Mouse (Mus musculus): ENCODE data around the gene Retreg1.

The Retreg1 gene

DNA sequence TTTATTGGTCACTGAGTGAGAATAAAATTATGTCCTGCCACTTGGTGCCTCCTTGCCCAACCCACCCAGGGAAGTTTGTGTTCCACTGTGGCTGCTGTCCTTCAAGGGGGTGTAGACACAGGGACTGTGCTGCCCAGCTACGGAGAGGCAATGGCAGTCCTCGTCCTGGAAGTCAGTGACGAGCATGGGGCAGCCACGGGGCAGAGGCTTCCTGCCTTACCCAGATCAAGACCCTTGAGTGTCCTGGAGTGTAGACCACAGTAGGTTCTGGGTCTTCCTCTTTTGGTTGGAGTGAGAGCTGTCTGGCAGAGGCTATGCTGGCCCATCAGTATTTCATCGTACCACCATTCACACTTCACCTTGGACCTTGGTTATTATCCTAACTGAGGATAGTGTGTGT lies 37.2 kb downstream of the Retreg1 start:
- DNase-seq (ENCODE audit: low read depth, low spot score) = no peak

GRCm38 (mm10) chr15:25882002-25882401 lies 39.0 kb downstream of the Retreg1 start:
- no peak for DNase-seq (ENCODE audit: low read depth, low spot score)

DNA sequence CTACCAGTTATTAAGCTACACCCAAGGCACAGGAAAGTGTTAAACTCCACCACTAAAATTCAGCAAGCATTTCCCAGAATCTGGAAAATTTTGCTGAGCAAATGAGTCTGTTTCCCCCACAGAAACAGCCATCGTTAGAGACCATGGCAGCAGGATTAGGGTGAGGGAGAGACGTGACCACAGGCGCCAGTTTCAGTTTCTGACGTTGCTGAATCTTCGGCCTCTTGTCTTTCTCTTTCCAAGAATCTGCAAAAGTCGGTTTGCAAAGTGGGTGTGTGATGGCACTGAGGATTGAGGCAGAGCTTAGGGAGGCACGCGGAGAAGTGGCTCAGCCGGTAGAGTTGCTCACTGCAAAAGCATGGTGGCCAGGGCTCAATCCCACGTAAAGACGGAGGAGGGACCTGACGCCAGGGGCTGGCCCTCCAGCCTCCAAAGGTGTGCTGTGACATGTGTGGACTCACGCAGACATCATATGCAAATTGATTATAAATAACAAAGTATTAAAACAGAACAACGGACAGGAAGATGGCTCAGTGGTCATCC lies 41.5 kb downstream of the Retreg1 start:
- DNase-seq (ENCODE audit: low read depth, low spot score) = no peak

DNA sequence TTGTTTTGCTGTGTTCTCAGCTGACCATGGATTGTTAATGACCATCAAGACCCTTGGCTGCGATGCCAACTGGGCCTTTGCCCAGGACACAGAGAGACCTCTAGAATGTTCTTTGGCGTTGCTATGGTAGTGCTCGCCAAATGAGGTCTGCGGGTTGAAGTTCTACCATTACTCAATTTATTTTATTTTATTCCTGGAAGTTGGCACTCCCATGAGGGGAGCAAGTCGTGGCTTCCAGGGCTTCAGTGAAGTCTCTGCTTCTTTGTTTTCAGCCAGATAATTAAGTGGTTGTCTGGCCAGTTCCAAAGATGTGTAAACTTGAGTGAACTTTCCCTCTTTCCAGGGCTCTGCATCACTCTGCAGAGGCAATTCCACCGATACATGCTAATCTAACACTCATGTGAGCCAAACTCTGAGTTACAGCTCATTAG lies 43.6 kb downstream of the Retreg1 start:
- DNase-seq (ENCODE audit: low read depth, low spot score) = no peak

- no peak for DNase-seq (ENCODE audit: low read depth, low spot score)
These were observed 46.9 kb downstream of the Retreg1 start for GRCm38 (mm10) chr15:25889927-25890326.

DNA sequence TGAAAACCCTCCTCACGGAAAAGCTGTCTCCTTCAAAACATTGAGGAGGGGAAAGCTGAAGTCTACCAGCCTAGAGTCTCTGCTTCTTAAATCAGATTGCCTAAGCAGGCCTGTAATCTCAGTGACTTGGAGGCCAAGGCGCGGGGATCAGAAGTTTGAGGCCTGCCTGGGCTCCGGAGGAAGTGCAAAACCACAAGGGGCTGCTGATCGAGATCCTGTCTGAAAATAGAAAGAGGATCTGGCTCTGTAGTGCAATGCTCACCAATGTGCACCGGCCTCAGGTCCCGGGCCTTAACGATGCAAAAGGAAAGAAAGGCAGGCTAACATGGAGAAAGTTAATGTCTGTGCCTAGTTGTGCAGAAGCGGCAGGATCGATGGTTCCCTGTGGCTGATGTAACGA lies 48.6 kb downstream of the Retreg1 start:
- no peak for DNase-seq (ENCODE audit: low read depth, low spot score)

GRCm38 (mm10) chr15:25893327-25893726 lies 50.3 kb downstream of the Retreg1 start:
- DNase-seq (ENCODE audit: low read depth, low spot score) = no peak

GRCm38 (mm10) chr15:25896783-25897182 lies 53.8 kb downstream of the Retreg1 start:
- DNase-seq (ENCODE audit: low read depth, low spot score) = no peak

DNA sequence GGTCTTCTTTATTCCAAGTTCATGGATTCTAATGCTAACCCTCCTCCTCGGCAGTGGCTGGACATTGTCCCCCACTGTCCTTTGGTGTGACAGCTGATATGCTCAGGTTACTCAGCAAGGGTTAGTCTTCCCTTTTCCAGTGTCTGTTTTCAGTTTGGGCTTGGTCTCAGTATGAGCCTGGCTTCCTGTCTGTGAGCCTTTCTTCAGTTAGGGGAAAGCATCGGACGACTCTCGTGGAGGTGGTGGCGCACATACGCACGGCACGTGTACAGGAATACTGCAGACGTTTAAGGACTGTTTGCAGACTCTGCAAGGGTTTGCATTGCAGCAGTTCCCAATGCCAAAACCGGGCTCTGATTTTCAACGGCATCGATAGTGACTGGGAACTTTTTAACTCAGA lies 54.6 kb downstream of the Retreg1 start:
- no peak for DNase-seq (ENCODE audit: low read depth, low spot score)

DNA sequence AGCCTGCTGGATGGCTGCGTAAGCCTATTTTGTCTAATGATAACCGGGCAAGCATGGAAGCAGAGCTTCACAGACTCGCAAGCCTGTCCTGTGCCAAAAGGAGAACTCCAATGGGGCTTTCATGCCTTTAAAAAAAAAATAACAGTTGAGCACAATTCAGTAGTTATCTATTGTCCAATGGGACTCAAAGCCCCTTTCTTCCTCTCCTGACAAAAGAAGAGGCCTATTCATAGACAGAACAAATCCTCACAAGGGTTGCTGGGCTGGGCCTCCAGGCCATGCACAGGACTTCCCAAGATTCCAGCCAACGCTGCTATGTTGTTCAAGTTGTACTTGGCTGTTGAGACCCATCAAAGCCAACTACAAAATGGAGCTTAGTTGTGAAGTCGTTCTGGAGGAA lies 56.0 kb downstream of the Retreg1 start:
- DNase-seq (ENCODE audit: low read depth, low spot score) = no peak

DNA sequence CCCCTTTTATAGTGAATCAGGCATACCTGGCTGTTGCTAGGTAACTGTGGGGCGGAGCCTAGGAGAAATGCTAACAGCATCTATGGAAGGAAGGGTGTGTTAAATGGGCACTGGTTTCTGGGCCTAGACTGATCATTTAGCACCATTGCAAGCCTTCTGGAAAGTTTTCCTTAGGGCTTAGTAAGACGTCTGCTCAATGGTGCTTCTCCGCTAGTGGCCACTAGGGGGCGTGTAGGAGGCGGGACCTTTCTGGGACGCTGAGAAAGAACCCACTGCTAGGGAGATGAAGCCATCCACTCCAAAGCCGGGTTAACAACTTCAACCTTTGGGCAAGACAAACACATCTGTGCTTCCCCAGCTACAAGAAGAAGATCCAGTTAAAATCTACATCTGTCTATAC lies 57.6 kb downstream of the Retreg1 start:
- DNase-seq (ENCODE audit: low read depth, low spot score) = peak; percentile 13

- DNase-seq (ENCODE audit: low read depth, low spot score) = no peak
These were observed 60.1 kb downstream of the Retreg1 start for GRCm38 (mm10) chr15:25902931-25903615.

- no peak for DNase-seq (ENCODE audit: low read depth, low spot score)
These were observed 61.5 kb downstream of the Retreg1 start for GRCm38 (mm10) chr15:25904435-25905021.

- no peak for DNase-seq (ENCODE audit: low read depth, low spot score)
These were observed 67.0 kb downstream of the Retreg1 start for GRCm38 (mm10) chr15:25909783-25910494.

- DNase-seq (ENCODE audit: low read depth, low spot score) = no peak
These were observed 67.5 kb downstream of the Retreg1 start for GRCm38 (mm10) chr15:25910495-25910865.

DNA sequence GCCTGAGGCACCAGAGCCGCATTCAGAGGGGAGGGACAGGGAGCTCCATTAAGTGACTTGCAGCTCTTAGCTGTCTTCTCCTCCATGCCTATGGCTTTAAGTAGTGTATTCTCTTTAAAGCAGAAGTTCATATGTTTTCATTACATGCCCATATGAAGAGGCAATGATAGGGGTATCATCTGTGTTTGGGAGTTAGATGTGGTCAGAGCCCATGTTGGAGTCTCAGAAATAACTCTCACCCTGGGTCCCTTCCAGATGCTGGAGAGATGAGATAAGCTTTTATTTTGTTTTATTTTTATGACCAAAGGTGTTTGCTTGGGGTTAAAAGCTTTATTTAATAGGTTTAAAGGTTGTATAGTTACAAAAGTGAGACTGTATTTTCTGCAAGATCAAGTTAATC lies 67.9 kb downstream of the Retreg1 start:
- DNase-seq (ENCODE audit: low read depth, low spot score) = no peak

- DNase-seq (ENCODE audit: low read depth, low spot score) = no peak
These were observed 69.9 kb downstream of the Retreg1 start for GRCm38 (mm10) chr15:25912911-25913310.

- DNase-seq (ENCODE audit: low read depth, low spot score) = no peak
These were observed 70.7 kb downstream of the Retreg1 start for GRCm38 (mm10) chr15:25913659-25914058.

DNA sequence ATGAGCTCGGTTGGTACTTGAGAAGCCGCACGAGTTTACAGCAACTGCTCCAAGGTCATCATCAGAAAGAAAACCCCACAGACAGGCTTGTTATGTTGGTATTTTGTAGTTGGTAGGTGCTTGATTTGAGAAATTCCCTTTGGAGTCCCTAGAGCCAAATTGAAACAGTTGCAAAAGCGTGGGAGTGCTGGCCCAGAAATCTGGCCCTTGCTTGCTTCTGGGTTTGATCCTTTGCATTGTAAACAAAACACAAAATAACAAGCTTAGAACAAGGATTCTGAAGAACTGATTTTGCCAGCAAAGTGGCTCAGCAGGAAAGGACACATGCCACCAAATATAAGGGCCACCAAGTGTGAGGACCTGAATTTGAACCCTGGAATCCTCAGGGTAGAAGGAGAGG lies 71.2 kb downstream of the Retreg1 start:
- DNase-seq (ENCODE audit: low read depth, low spot score) = no peak

DNA sequence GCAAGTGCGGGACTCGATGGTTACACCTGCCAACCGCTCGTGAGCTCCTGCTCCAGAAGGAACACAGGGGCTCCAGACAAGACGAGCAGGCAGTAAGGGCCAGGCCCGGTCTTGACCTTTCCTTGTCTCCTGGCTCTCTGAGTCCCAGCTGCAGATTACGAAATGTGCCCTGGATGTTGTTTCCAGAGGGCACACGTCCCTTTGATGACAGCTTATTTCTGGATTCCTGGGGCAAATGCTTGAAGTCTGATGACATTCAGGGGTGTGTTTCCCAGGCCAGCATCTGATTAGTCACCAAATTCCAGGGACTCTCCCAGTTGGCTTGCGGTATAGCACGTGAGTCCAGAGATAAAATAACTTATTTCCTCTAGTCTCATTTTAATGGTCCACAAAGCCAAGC lies 72.0 kb downstream of the Retreg1 start:
- no peak for DNase-seq (ENCODE audit: low read depth, low spot score)

- DNase-seq (ENCODE audit: low read depth, low spot score) = no peak
These were observed 72.7 kb downstream of the Retreg1 start for GRCm38 (mm10) chr15:25915574-25916205.

GRCm38 (mm10) chr15:25916252-25916651 lies 73.3 kb downstream of the Retreg1 start:
- DNase-seq (ENCODE audit: low read depth, low spot score) = no peak
